Mouse (Mus musculus) intestine, embryonic 14.5 days (tissue): Measurements from ENCODE around the gene Fbxo31. TPM values are rescaled to one million over a fixed set of nuclear protein-coding genes. Genes with fewer than 3 reads are reported as not detected.

Experiments used
- ATAC-seq: fragments of 200-750 bp; cut with Nextera tagmentation; replicated peaks from 2 replicates; pipeline ENCODE4 v1.8.0; 2017; ENCODE audit warnings: low read depth, moderate number of reproducible peaks, moderate TSS enrichment, moderate library complexity; ENCODE audit not compliant: low FRiP score, low TSS enrichment
- DNase-seq: peaks from one replicate; pipeline ENCODE4 v3.0.0-alpha.2; 2018; ENCODE audit warnings: low spot score
- H3K27ac ChIP-seq: fragments of 300-500 bp; sonication (generic); 2 replicates; pipeline ENCODE4 v1.5.1; 2014; ENCODE audit warnings: low read depth, mild to moderate bottlenecking, control low read depth
- H3K27me3 ChIP-seq: fragments of 300-500 bp; sonication (generic); replicated peaks from 2 replicates; pipeline ENCODE4 v1.6.1; 2014; ENCODE audit warnings: low read length, control low read depth; ENCODE audit not compliant: control insufficient read depth, insufficient read depth
- H3K36me3 ChIP-seq: fragments of 300-500 bp; sonication (generic); 2 replicates; pipeline ENCODE4 v1.6.1; 2014; ENCODE audit warnings: low read length, control low read depth; ENCODE audit not compliant: control insufficient read depth, insufficient read depth
- H3K4me1 ChIP-seq: fragments of 300-500 bp; sonication (generic); replicated peaks from 2 replicates; pipeline ENCODE4 v1.6.1; 2014; ENCODE audit warnings: low read length, control low read depth, mixed read lengths; ENCODE audit not compliant: control insufficient read depth, insufficient read depth
- H3K4me2 ChIP-seq: fragments of 300-500 bp; sonication (generic); 2 replicates; pipeline ENCODE4 v1.6.1; 2014; ENCODE audit warnings: low read length
- H3K4me3 ChIP-seq: fragments of 300-500 bp; sonication (generic); 2 replicates; pipeline ENCODE4 v1.5.1; 2014; ENCODE audit warnings: low read depth, low read length, control low read depth, mixed read lengths
- H3K9ac ChIP-seq: fragments of 300-500 bp; sonication (generic); 2 replicates; pipeline ENCODE4 v1.6.1; 2014; ENCODE audit warnings: mild to moderate bottlenecking, low read length
- H3K9me3 ChIP-seq: fragments of 300-500 bp; sonication (generic); 2 replicates; pipeline ENCODE4 v1.6.1; 2016; ENCODE audit warnings: low read length, control low read depth; ENCODE audit not compliant: control insufficient read depth
- WGBS: fragments of 180-500 bp; shearing (Covaris S2); extraction: QIAGEN DNeasy Blood & Tissue Kit; methylation state at CpG from one replicate; pipeline ENCODE4 v1.1.7; 2014; 5-methylcytosine and 5-hydroxymethylcytosine counted together
- polyA plus RNA-seq: library from polyadenylated mRNA; unstranded; fragments of >200 nt; fragmentation: Nextera tagmentation; extraction: Ambion mirVana; gene quantifications from 2 replicates; pipeline ENCODE4 v1.2.1, GENCODE M21; 2014

Gene Fbxo31
- polyA plus RNA-seq, 1 experiment from 2014 or later, result 14.5 TPM

DNA sequence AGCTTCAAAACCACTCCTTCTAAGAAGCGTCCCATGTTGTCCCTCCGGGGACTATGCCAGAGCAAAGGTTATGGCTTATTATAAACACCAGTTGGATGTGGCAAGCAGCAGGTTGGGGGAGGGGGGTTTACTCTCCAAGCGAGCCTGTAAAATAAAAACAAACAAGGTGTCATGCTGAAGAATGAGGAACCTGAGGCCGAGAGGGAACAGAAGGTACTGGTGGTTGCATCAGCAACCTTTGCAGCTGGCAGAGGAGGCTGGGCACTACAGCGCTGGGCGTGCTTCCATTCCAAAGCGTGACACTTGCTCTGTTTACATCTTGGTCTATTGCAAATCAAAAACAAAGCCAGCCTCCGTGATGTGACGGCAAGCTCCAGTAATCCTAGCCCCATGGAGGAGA is 1.9 kb upstream of the Fbxo31 start:
- no peak for ATAC-seq
- H3K27me3 ChIP-seq, result no peaks in the 10 kb centered on the region
- H3K27ac ChIP-seq, result no peak overlapping the region
- no peaks in the 10 kb centered on the region for H3K9me3 ChIP-seq
- DNase-seq, result no peak
- no peaks in the 10 kb centered on the region for H3K36me3 ChIP-seq
- no peak overlapping the region for H3K4me3 ChIP-seq
- H3K4me2 ChIP-seq, result no peak overlapping the region
- H3K9ac ChIP-seq, result no peak overlapping the region
- WGBS, result 21% methylated on average over 9 of the region's 9 CpGs
- H3K4me1 ChIP-seq, result peaks cover 21% of the 10 kb centered on the region

DNA sequence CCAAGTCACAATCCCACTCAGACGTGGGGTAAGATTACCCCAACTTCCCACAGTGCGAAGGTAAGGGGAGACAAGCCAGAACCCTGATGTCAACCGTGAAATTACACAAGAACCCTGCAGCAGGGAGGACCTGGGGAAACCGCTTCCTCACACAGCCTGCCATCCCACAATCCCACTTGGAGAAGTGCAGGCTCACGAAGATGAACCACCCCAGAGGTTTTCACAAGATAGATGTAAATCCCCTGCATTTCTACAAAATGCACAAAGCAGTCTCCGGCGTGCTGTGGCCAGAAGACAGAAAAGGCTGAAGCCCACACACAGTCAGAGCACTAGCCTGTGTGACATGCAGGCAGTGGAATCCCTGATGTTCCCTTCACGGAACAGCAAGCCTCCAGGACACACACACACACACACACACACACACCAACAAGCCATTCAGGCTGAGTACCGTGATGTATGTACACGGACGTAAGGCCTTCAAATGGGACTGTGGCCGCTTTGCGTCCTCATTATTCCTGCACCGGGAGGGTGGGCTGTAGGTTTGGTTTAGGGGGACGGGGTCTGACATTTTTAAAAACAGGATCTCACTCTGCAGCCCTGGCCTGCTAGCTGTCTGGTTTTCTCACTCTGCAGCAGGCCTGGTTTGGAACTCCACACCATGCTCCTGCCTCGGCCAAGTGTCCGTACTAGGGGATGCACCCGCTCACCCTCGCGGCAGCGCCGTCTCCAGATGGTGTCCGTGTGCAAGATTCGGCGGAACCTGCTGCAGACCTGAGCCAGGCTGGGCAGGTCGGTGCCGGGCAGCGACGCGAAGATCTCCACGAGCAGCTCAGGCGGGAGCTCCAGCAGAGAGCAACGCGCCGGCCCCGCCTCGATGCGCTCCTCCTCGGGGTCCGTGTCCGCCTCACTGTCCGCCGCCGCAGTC is 593 bp downstream of the Fbxo31 start:
- 2% methylated on average over 44 of the region's 44 CpGs for WGBS
- Histone ChIP-seq H3K27me3 (no peaks in the 10 kb centered on the region), H3K36me3 (no peaks in the 10 kb centered on the region), H3K27ac (peak overlapping the region; percentile 43; the same call in 1 of the 2 replicates), H3K9ac (peak overlapping the region; percentile 76), H3K4me3 (peak overlapping the region; percentile 97), H3K4me2 (peak overlapping the region; percentile 89), H3K4me1 (peaks cover 22% of the 10 kb centered on the region), H3K9me3 (no peaks in the 10 kb centered on the region)
- DNase-seq (peak; percentile 57), ATAC-seq (no peak; the same call in none of the 2 replicates)

GRCm38 (mm10) chr8:121575661-121576060 is 2.9 kb downstream of the Fbxo31 start:
- Histone ChIP-seq H3K4me3 (no peak overlapping the region), H3K27ac (no peak overlapping the region), H3K27me3 (no peaks in the 10 kb centered on the region), H3K9ac (no peak overlapping the region), H3K4me2 (no peak overlapping the region), H3K9me3 (no peaks in the 10 kb centered on the region), H3K4me1 (peaks cover 23% of the 10 kb centered on the region), H3K36me3 (no peaks in the 10 kb centered on the region)
- WGBS, result 66% methylated on average over 3 of the region's 3 CpGs
- DNase-seq (no peak), ATAC-seq (no peak)

DNA sequence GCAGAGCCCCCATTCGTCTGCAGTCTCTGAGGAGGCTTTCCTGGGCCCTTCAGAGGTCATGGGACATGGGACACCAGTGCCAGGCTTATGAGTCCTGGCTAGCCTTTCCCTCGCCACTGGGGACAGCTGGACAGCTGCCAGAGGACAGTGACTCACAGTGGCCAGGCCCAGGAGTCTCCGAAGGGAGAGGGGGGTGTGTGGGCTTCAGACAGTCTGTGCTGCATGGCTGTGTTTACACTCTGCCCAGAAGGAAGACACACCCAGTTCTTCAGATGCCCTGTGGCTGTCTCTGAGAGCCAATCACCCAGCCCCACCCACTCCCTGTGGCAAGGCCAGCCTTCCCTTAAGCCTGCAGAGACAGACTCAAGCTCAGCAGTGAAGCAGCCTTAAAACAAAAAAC is 5.3 kb downstream of the Fbxo31 start:
- ATAC-seq, result peak; percentile 68
- WGBS, result 32% methylated on average over 3 of the region's 3 CpGs

GRCm38 (mm10) chr8:121572121-121572520 is 6.5 kb downstream of the Fbxo31 start:
- DNase-seq, result no peak
- no peak overlapping the region for H3K9ac ChIP-seq
- H3K4me3 ChIP-seq, result no peak overlapping the region
- WGBS, result 71% methylated on average over 7 of the region's 7 CpGs
- no peaks in the 10 kb centered on the region for H3K27me3 ChIP-seq
- no peaks in the 10 kb centered on the region for H3K9me3 ChIP-seq
- H3K4me2 ChIP-seq, result no peak overlapping the region
- H3K36me3 ChIP-seq, result no peaks in the 10 kb centered on the region
- peaks cover 19% of the 10 kb centered on the region for H3K4me1 ChIP-seq
- no peak overlapping the region for H3K27ac ChIP-seq
- ATAC-seq, result no peak

More for the DNA sequence above, 5.3 kb downstream of the Fbxo31 start:
- H3K9me3 ChIP-seq, result no peaks in the 10 kb centered on the region
- DNase-seq, result no peak
- no peak overlapping the region for H3K4me3 ChIP-seq
- H3K4me1 ChIP-seq, result peaks cover 23% of the 10 kb centered on the region
- no peak overlapping the region for H3K27ac ChIP-seq
- H3K27me3 ChIP-seq, result no peaks in the 10 kb centered on the region
- H3K4me2 ChIP-seq, result no peak overlapping the region
- H3K9ac ChIP-seq, result no peak overlapping the region
- H3K36me3 ChIP-seq, result no peaks in the 10 kb centered on the region

GRCm38 (mm10) chr8:121570801-121571200 is 7.8 kb downstream of the Fbxo31 start:
- no peak overlapping the region for H3K4me2 ChIP-seq
- H3K36me3 ChIP-seq, result peaks cover 5% of the 10 kb centered on the region; the same call in 1 of the 2 replicates
- 79% methylated on average over 17 of the region's 17 CpGs for WGBS
- no peak overlapping the region for H3K27ac ChIP-seq
- ATAC-seq (no peak), DNase-seq (no peak)
- H3K4me1 ChIP-seq, result peaks cover 13% of the 10 kb centered on the region
- H3K9me3 ChIP-seq, result no peaks in the 10 kb centered on the region
- no peak overlapping the region for H3K9ac ChIP-seq
- H3K4me3 ChIP-seq, result no peak overlapping the region
- no peaks in the 10 kb centered on the region for H3K27me3 ChIP-seq

DNA sequence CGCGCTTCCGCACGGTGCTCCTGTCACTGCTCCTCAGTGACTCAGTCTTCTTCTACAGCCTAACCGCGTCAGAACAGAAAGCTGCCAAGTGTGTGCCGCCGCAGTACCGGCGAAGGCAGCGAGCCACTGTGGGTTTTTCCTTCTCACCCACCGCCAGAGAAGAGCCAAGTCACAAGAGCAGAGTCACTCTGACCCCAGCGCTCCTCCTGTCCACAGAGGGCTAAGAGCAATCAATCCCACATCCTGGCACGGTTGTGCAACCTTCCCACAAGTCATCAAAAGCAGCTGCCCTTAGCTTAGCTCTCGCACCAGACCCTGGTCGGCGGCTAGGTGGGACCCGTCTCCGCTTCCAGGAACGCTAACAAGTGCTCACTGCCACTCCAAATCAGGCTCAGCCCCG is 8.3 kb downstream of the Fbxo31 start:
- H3K27ac ChIP-seq, result no peak overlapping the region
- H3K4me2 ChIP-seq, result no peak overlapping the region
- no peaks in the 10 kb centered on the region for H3K9me3 ChIP-seq
- DNase-seq (no peak), ATAC-seq (no peak)
- H3K4me1 ChIP-seq, result peaks cover 13% of the 10 kb centered on the region
- peaks cover 5% of the 10 kb centered on the region; the same call in 1 of the 2 replicates for H3K36me3 ChIP-seq
- H3K27me3 ChIP-seq, result no peaks in the 10 kb centered on the region
- 73% methylated on average over 21 of the region's 21 CpGs for WGBS
- H3K9ac ChIP-seq, result no peak overlapping the region
- no peak overlapping the region for H3K4me3 ChIP-seq

- ATAC-seq (no peak), DNase-seq (no peak)
- WGBS, result 51% methylated on average over 6 of the region's 6 CpGs
- Histone ChIP-seq H3K4me1 (peaks cover 11% of the 10 kb centered on the region), H3K27ac (no peak overlapping the region), H3K9me3 (no peaks in the 10 kb centered on the region), H3K4me3 (no peak overlapping the region), H3K27me3 (no peaks in the 10 kb centered on the region), H3K4me2 (no peak overlapping the region), H3K36me3 (peaks cover 5% of the 10 kb centered on the region; the same call in 1 of the 2 replicates), H3K9ac (no peak overlapping the region)
These were observed 10.3 kb downstream of the Fbxo31 start for GRCm38 (mm10) chr8:121568321-121568720.
